Mouse (Mus musculus): ENCODE results near the gene Hebp1. TPM values are rescaled to one million over a fixed set of nuclear protein-coding genes. Genes with fewer than 3 reads are reported as not detected.

The Hebp1 gene
- polyA plus RNA-seq, 1 experiment = not detected

DNA sequence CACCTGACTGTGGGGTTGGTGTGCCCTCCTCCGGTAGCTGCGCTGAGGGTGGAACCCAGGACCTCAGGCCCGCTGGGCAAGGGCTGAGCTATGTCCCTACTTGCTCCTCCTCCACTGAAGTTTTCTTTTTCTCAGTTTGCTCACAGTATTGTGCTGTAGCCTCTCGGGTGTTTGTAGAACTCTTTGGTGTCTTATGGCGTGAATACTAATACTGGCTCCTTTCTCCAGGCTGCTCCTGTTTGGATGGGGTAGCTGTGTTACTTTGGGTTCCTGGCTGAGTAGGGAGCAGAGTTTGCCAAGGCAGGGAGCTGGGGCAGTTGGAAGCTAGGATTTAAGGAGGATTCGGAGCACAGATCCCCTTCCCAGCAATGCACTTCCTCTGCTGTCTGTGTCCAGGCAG is 5.9 kb upstream of the Hebp1 start:
- TF ChIP-seq CTCF (IDR thresholded peaks at IDR 0.05; ENCODE audit: insufficient read depth, low read depth, low read length) (no peak), POLR2A (IDR thresholded peaks at IDR 0.05; ENCODE audit: insufficient read depth, low read depth, low read length) (no peak)
- H3K4me3 ChIP-seq (ENCODE audit: insufficient read depth, low read depth, low read length) = no peak overlapping the region
- H3K4me1 ChIP-seq (ENCODE audit: control insufficient read depth, insufficient read depth, low read length) = peaks cover 23% of the 10 kb centered on the region
- no peak overlapping the region for H3K27ac ChIP-seq (ENCODE audit: insufficient read depth, low read depth, low read length)
- WGBS = 58% methylated on average over 6 of the region's 6 CpGs

- TF ChIP-seq CTCF (IDR thresholded peaks at IDR 0.05; ENCODE audit: insufficient read depth, low read depth, low read length) (no peak), POLR2A (IDR thresholded peaks at IDR 0.05; ENCODE audit: insufficient read depth, low read depth, low read length) (no peak)
- no peak overlapping the region for H3K27ac ChIP-seq (ENCODE audit: insufficient read depth, low read depth, low read length)
- WGBS = 91% methylated on average over 6 of the region's 6 CpGs
Measured at GRCm38 (mm10) chr6:135202668-135203067, 4.8 kb upstream of the Hebp1 start.

GRCm38 (mm10) chr6:135200122-135200957 is 2.5 kb upstream of the Hebp1 start:
- TF ChIP-seq CTCF (IDR thresholded peaks at IDR 0.05; ENCODE audit: insufficient read depth, low read depth, low read length) = no peak
- no peak for TF ChIP-seq POLR2A (IDR thresholded peaks at IDR 0.05; ENCODE audit: insufficient read depth, low read depth, low read length)
- peaks cover 20% of the 10 kb centered on the region for H3K4me1 ChIP-seq (ENCODE audit: control insufficient read depth, insufficient read depth, low read length)
- peak overlapping the region; percentile 83 for H3K27ac ChIP-seq (ENCODE audit: insufficient read depth, low read depth, low read length)
- H3K4me3 ChIP-seq (ENCODE audit: insufficient read depth, low read depth, low read length) = peak overlapping the region; percentile 40
- 48% methylated on average over 16 of the region's 16 CpGs for WGBS

More at GRCm38 (mm10) chr6:135202668-135203067, 4.8 kb upstream of the Hebp1 start:
- Histone ChIP-seq H3K4me3 (ENCODE audit: insufficient read depth, low read depth, low read length) (no peak overlapping the region), H3K4me1 (ENCODE audit: control insufficient read depth, insufficient read depth, low read length) (peaks cover 21% of the 10 kb centered on the region)

DNA sequence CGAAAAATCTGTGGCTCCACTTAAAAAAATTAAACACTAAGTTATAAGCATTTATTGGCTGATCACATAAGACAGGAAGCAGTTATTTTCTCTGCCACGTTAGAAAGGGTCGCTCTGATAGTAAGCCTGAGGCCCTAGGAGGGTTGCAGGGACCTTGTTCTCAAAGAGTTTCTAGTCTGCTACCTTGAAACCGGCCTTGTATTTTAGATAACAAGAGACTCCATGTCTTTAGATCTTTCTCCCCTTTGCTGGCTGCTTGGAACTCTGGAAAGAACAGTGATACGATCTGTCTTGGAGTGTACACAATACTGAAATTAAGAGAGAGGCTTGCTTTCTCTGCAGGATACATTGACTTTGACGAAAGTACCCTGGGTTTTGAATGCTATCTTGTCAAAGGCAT is 904 bp upstream of the Hebp1 start:
- no peak for TF ChIP-seq POLR2A (IDR thresholded peaks at IDR 0.05; ENCODE audit: insufficient read depth, low read depth, low read length)
- TF ChIP-seq CTCF (IDR thresholded peaks at IDR 0.05; ENCODE audit: insufficient read depth, low read depth, low read length) = no peak
- peaks cover 13% of the 10 kb centered on the region for H3K4me1 ChIP-seq (ENCODE audit: control insufficient read depth, insufficient read depth, low read length)
- 11% methylated on average over 6 of the region's 6 CpGs for WGBS
- H3K4me3 ChIP-seq (ENCODE audit: insufficient read depth, low read depth, low read length) = no peak overlapping the region
- H3K27ac ChIP-seq (ENCODE audit: insufficient read depth, low read depth, low read length) = peak overlapping the region; percentile 79; the same call in 1 of the 2 replicates

DNA sequence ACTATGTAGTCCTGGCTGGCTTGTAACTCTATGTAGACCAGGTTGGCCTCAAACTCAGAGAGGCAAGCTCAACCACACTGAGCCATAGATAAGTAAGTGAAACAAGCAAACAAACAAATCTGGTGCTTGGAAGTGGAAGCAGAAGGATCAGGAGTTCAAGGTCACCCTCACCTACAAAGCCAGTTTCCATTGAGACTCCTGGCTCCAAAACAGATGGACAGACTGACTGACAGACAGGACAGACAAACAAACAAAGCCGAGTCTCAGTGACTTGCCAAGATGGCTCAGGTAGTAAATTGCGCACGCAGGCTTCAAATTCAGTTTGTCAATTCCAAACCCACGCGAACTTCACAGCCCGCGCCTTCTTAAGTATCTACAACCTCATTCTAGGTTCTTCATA is 376 bp downstream of the Hebp1 start:
- WGBS = 11% methylated on average over 7 of the region's 7 CpGs
- H3K27ac ChIP-seq (ENCODE audit: insufficient read depth, low read depth, low read length) = no peak overlapping the region
- H3K4me3 ChIP-seq (ENCODE audit: insufficient read depth, low read depth, low read length) = peak overlapping the region; percentile 94
- TF ChIP-seq POLR2A (IDR thresholded peaks at IDR 0.05; ENCODE audit: insufficient read depth, low read depth, low read length) (no peak), CTCF (IDR thresholded peaks at IDR 0.05; ENCODE audit: insufficient read depth, low read depth, low read length) (no peak)
- peaks cover 17% of the 10 kb centered on the region for H3K4me1 ChIP-seq (ENCODE audit: control insufficient read depth, insufficient read depth, low read length)

- TF ChIP-seq POLR2A (IDR thresholded peaks at IDR 0.05; ENCODE audit: insufficient read depth, low read depth, low read length) = no peak
- no peak for TF ChIP-seq CTCF (IDR thresholded peaks at IDR 0.05; ENCODE audit: insufficient read depth, low read depth, low read length)
- Histone ChIP-seq H3K4me3 (ENCODE audit: insufficient read depth, low read depth, low read length) (no peak overlapping the region), H3K27ac (ENCODE audit: insufficient read depth, low read depth, low read length) (no peak overlapping the region), H3K4me1 (ENCODE audit: control insufficient read depth, insufficient read depth, low read length) (peaks cover 17% of the 10 kb centered on the region)
- 89% methylated on average over 8 of the region's 8 CpGs for WGBS
Measured at GRCm38 (mm10) chr6:135196707-135197106, 1.1 kb downstream of the Hebp1 start.

GRCm38 (mm10) chr6:135194907-135195306 is 2.9 kb downstream of the Hebp1 start:
- Histone ChIP-seq H3K4me3 (ENCODE audit: insufficient read depth, low read depth, low read length) (no peak overlapping the region), H3K4me1 (ENCODE audit: control insufficient read depth, insufficient read depth, low read length) (peaks cover 10% of the 10 kb centered on the region), H3K27ac (ENCODE audit: insufficient read depth, low read depth, low read length) (no peak overlapping the region)
- no peak for TF ChIP-seq POLR2A (IDR thresholded peaks at IDR 0.05; ENCODE audit: insufficient read depth, low read depth, low read length)
- no peak for TF ChIP-seq CTCF (IDR thresholded peaks at IDR 0.05; ENCODE audit: insufficient read depth, low read depth, low read length)
- 76% methylated on average over 4 of the region's 4 CpGs for WGBS

DNA sequence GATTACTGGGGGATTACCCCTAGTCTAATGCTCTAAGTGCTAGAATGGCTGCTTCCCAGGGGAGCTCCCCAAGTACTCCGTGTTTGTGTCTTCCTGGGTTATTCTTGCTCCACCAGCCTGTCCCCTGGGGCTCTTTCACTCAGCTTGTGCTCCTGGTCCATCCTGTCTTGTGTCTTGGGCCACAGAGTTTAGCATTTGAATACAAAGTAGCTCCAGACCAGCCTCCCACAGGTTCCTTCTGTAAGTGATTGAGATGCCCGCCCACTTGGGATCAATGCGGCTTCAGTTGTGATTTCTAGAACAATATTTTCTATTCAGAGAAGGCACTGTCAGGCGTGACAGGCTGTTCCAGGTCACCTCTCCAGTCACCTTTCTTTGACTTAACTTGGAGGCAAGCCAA is 4.1 kb downstream of the Hebp1 start:
- Histone ChIP-seq H3K4me1 (ENCODE audit: control insufficient read depth, insufficient read depth, low read length) (peaks cover 10% of the 10 kb centered on the region), H3K27ac (ENCODE audit: insufficient read depth, low read depth, low read length) (no peak overlapping the region), H3K4me3 (ENCODE audit: insufficient read depth, low read depth, low read length) (no peak overlapping the region)
- TF ChIP-seq CTCF (IDR thresholded peaks at IDR 0.05; ENCODE audit: insufficient read depth, low read depth, low read length) (no peak), POLR2A (IDR thresholded peaks at IDR 0.05; ENCODE audit: insufficient read depth, low read depth, low read length) (no peak)
- WGBS = 69% methylated on average over 4 of the region's 4 CpGs

GRCm38 (mm10) chr6:135192993-135193392 is 4.8 kb downstream of the Hebp1 start:
- TF ChIP-seq CTCF (IDR thresholded peaks at IDR 0.05; ENCODE audit: insufficient read depth, low read depth, low read length) = no peak
- TF ChIP-seq POLR2A (IDR thresholded peaks at IDR 0.05; ENCODE audit: insufficient read depth, low read depth, low read length) = no peak
- WGBS = 47% methylated on average over 8 of the region's 8 CpGs
- H3K4me1 ChIP-seq (ENCODE audit: control insufficient read depth, insufficient read depth, low read length) = peaks cover 10% of the 10 kb centered on the region

More at GRCm38 (mm10) chr6:135192993-135193392, 4.8 kb downstream of the Hebp1 start:
- Histone ChIP-seq H3K4me3 (ENCODE audit: insufficient read depth, low read depth, low read length) (no peak overlapping the region), H3K27ac (ENCODE audit: insufficient read depth, low read depth, low read length) (peak overlapping the region; percentile 77)
